Mouse (Mus musculus): ENCODE results near the gene Nckap5.

GRCm38 (mm10) chr1:125943305-125943704, 887.3 kb downstream of the Nckap5 start:
- no peak for TF ChIP-seq CTCF (IDR thresholded peaks at IDR 0.05; ENCODE audit: control insufficient read depth, insufficient read depth, low read length)
- no peak for TF ChIP-seq POLR2A (IDR thresholded peaks at IDR 0.05; ENCODE audit: borderline replicate concordance, control insufficient read depth, low read depth, low read length)
